Mouse (Mus musculus) mouse embryonic stem cell (cell line): Measurements from ENCODE around the gene Theg.

Experiments
- in situ Hi-C, 2 experiments: fragments of 300-500 bp; cut with MboI; formaldehyde crosslinking; loops; 1 replicate in 1 of 2; 3 replicates in 1 of 2; pipeline ENCODE4 v1.14.3; 2019 to 2020; ENCODE audit warnings: low sequenced_read_pairs in 2 of 2, low pct_unique_long_range_greater_than_20kb in 1 of 2, mixed read lengths in 1 of 2; ENCODE audit not compliant: unreplicated experiment in 1 of 2

Theg gene

GRCm38 (mm10) chr10:79543884-79544597, 43.1 kb downstream of the Theg start:
- in situ Hi-C loops, result no loop called here

DNA sequence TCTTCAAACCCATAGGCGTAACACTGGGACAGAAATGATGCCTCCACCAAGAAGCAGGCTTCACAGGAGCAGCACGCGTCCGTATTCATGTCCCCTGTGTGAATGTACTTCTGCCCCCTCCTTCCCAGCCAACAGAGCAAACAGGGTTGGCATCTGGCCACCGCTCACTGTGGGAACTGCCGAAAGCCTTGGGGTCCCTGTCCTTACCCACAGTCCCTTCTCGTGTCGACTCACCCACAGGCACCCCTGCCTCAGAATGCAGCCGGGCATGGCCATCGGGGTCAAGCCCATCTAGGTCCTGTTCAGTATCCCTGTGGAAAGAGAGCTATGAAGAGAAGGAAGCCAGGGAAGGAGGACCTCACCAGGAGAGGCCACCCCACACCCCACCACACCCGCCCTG, 45.0 kb downstream of the Theg start:
- in situ Hi-C loops, result no loop called here

DNA sequence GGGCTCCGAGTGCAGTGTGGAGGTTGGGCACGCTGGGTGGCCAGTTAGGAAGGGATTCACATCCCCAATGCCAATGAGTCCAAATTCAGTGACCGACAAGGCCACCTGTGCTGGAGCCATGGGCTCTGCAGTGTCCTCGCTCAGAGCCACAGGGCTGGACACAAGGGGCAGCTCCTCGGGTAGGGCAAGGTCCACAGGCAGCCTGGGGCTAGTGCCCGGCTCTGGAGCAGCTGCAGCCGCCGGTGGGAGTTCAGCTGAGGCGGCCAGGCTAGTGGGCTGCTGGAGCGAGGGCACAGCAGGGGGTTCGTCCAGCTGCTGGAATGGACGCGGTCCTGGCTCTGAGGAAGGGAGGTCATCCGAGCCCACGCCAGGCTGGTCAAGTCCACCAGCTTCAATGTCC, 45.6 kb downstream of the Theg start:
- in situ Hi-C loops, result no loop called here

DNA sequence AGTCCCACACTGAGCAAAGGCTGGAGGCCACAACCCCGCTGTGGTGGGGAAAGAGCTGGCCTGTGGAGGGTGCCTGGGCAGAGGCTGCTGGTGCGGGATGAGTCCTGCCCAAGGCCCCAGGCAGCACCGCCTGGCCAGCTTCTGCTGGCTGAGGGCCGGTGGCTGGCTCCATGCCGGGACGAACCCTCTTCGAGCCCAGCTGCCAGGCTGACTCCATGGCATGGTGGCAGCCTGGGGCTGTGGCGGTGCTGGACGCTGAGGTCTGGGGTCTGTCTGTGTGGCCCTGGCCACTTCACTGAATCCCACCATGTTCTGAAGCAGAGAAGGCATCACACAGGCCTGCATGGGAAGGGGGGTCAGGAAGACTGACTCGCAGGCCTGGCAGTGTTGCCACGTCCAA, 46.4 kb downstream of the Theg start:
- in situ Hi-C loops, result no loop called here

DNA sequence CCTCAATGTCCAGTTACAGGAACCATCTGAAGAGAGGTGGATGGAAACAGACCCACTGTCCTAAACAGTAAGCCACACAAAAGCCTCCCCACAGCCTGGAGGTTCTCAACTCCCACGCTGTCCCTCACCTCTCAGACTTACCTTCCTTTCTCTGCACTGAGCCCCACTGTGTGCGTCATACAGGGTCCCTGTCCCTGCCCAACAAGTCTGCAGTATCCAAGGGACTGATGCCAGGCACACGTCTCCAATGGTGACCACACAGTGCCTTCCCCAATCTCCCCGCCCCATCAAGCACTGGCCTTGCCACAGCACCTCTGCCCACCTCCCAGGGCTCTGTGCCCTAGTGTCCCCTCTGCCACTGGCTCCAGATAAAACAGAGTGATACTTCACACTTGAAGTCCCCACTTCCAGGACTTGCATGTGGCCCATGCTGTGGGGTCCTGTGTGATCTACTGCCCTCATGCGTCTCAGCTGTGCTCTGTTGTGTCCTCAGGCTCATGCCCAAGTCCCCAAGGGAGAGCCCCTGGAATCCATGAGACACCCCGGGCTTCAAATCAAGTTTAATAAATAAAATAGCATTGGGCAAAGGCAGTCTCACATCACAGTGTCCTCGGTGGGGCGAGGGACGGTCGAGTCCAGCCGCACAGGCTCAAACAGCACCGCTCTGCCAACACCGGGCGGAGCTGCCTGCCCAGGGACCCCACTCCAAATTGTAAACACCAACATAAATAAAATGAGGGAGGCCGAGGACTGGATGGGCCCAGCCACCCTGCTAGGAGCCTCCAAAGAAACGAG, 47.2 kb downstream of the Theg start:
- in situ Hi-C loops, result no loop called here

DNA sequence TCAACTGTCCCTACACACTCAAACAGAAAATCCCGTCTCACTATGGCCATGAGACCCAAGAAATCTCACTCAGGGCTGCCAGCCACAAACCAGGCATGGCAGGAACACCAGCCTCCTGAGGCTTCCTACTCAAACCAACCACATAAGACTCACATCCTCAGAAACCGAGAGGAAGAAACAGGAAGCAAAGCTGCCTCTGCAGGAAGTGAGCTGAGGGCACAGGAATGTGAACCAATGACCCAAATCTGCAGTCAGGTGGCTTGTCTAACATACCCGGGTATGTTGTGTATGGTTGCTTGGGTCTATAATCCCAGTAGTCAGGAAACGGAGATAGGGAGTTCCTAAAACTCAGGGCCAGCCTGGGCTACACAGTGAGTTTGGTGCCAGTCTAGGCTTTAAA, 48.3 kb downstream of the Theg start:
- in situ Hi-C loops, result no loop called here

DNA sequence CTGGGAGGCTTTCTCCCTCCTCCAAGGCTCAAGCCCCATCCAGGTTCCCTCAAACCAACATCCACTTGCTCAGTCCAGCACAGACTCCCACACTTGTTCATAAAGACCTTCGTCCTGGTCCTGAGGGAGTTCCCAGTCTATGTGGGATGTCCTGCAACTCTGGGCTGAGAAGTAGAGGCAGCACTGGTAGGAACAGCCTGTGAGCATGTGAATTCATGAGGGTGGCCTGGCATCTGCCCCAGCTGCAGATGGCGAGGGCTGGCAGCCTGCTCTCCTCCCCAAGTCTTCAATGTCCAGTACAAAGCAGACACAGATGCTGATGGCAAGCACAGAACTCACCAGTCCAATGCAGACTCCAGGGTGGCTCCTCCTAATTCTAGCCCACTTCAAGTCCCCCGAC, 48.8 kb downstream of the Theg start:
- in situ Hi-C loops, result no loop called here

DNA sequence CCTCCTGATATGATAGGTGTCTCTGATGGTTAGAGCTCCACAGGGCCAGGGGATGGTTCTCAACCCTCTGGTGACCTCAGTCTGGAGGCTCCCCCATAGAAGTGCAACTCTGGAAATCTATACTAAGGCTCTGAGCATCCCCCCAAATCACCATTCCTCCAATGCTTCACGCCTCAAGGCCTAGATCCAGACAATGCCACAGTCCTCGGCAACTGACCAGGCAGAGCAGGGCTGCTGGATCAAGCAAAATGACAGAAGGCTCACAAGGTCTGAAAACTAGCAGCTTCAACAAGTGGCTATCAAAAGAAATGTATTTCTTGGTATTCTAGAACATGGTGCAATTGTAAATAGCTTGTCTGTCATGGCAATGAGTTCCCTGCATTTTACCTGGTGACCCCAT, 49.4 kb downstream of the Theg start:
- in situ Hi-C loops, result no loop called here

GRCm38 (mm10) chr10:79537271-79537670, 49.9 kb downstream of the Theg start:
- in situ Hi-C loops, result no loop called here

DNA sequence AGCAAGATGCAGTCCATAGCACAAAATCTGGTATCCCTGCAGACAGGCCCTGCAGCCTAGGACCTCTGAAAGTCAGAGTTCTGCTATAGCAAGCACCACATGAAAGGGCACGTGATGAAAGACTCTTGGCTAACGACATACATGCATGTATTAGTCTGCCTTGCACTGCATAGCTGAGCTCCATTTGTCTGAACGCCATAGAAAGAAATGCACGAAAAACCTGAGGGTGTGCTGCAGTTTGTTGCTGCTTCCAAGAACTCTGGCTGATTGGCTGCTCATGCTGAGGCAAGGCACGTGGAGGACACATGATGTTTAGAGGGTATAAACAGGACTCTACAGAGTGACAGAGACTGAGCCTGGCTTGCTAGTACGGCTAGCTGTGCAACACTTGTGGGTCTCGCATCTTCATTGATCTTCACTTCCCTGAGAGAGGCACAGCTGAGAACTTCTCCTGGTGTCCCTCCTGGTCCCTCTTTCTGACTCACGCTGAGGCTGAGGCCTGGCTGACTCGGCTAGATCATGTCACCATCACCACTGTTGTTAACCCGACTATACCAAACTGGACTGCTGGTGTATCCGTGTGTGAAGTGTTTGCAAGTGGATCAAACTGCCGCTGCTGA, 50.6 kb downstream of the Theg start:
- in situ Hi-C loops, result no loop called here

- in situ Hi-C loops, result no loop called here
These were observed 51.7 kb downstream of the Theg start for GRCm38 (mm10) chr10:79535431-79535830.

- in situ Hi-C loops, result no loop called here
These were observed 52.7 kb downstream of the Theg start for GRCm38 (mm10) chr10:79534426-79534825.

GRCm38 (mm10) chr10:79533126-79533911, 53.8 kb downstream of the Theg start, which contains the start of gene Plpp2:
Gene Plpp2 (minus strand): TSS chr10:79533796.
- in situ Hi-C loops, result no loop called here

DNA sequence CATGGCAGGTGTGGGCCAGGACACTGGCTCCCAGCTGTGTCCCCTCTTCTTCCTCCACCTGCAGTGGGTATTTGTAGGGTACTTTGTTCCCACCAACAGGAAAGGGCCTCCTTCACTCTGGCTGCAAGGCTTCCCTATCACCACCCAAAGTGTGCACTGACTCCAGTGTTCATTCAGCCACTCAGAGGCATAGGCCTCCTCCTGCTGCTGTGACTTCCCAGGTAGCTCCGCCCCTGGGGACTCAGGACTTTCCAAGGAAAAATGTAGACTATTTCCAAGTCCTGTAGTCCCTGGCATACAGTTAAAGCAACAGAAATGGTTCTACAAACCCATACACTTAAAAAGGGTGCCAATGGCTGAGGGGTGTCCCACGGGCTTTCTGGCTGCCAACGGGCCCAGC, 54.5 kb downstream of the Theg start:
- in situ Hi-C loops, result no loop called here

GRCm38 (mm10) chr10:79531593-79531992, 55.5 kb downstream of the Theg start:
- in situ Hi-C loops, result no loop called here

DNA sequence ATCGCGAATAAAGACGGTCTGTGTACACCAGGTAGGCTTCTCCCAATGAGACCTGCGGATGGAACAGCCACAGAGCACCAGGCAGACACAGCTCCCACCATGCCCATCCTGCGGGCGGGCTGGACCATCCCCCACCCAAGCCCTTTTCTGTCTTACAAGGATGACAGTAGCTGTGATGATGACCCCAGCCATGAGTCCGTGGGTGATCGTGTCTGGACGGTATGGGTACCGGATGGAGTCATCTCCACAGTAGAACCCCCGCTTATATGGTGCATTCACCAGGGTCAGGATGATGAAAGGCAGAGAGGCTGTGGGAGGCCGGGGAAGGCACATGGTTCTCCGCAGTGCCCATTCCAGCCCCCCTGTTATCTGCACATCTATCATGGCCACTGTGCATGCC, 56.4 kb downstream of the Theg start:
- in situ Hi-C loops, result no loop called here

GRCm38 (mm10) chr10:79530241-79530640, 56.9 kb downstream of the Theg start:
- in situ Hi-C loops, result no loop called here

- in situ Hi-C loops, result no loop called here
These were observed 59.0 kb downstream of the Theg start for GRCm38 (mm10) chr10:79528081-79528480.

DNA sequence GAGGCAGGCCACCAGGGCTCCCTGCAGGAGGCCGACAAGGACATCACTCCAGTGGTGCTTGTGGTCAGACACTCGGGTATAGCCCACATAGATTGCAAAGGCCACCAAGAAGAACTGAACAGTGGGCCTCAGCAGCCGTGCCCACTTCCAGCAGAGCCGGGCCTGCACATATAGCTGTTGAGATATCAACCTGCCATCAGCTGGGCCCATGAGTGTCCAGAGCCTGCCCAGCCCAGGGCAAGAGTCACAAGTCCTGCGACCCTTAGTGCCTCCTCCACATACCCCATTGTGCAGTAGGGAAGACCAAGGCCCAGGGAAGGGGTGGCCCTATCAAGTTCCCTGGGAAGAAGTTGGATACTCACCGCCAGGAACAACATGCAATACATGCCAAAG, 59.7 kb downstream of the Theg start:
- in situ Hi-C loops, result no loop called here
